Mouse (Mus musculus): Measurements from ENCODE around the gene Olfr502. TPM values are rescaled to one million over a fixed set of nuclear protein-coding genes. Genes with fewer than 3 reads are reported as not detected.
"Not testable (repeated sequence)": the region's sequence is repeated elsewhere in the genome, so short reads cannot be mapped to it uniquely, and the experiment has no call there.

The Olfr502 gene
- not detected in 2 replicates for polyA plus RNA-seq (2015; fragmentation: Nextera tagmentation; extraction: Ambion mirVana)

GRCm38 (mm10) chr7:108524965-108525364, at the start of gene Olfr502:
Olfr502 (minus strand) TSS chr7:108525065.
- WGBS (ENCODE audit: insufficient replicate concordance): 36% methylated on average over 1 of the region's 1 CpGs
- H3K27ac ChIP-seq (ENCODE audit: low read length): no peak within 1 kb of the TSS
- H3K27me3 ChIP-seq (ENCODE audit: control insufficient read depth, insufficient read depth, low read depth, low read length): no peaks in the 10 kb centered on the region
- H3K9me3 ChIP-seq (replicated peaks; ENCODE audit: control insufficient read depth, low read length): no peaks in the 10 kb centered on the region
- H3K4me2 ChIP-seq (ENCODE audit: low read depth, low read length): no peak within 1 kb of the TSS
- H3K4me1 ChIP-seq (ENCODE audit: control insufficient read depth, low read depth, low read length): no peaks in the 10 kb centered on the region
- no peak for ATAC-seq (ENCODE audit: low read depth)
- no peak within 1 kb of the TSS for H3K4me3 ChIP-seq (ENCODE audit: low read depth, low read length)
- no peak within 1 kb of the TSS for H3K9ac ChIP-seq (ENCODE audit: low read depth, low read length)
- H3K36me3 ChIP-seq (ENCODE audit: control insufficient read depth, insufficient read depth): no peaks in the 10 kb centered on the region

GRCm38 (mm10) chr7:108565693-108566092, 40.8 kb upstream of the Olfr502 start, which contains the start of gene Olfr504:
Olfr504 (minus strand) TSS chr7:108565793.
- Histone ChIP-seq H3K4me1 (ENCODE audit: control insufficient read depth, low read depth, low read length) (no peaks in the 10 kb centered on the region), H3K4me2 (ENCODE audit: low read depth, low read length) (no peak within 1 kb of the TSS), H3K4me3 (ENCODE audit: low read depth, low read length) (no peak within 1 kb of the TSS), H3K36me3 (ENCODE audit: control insufficient read depth, insufficient read depth) (no peaks in the 10 kb centered on the region), H3K9ac (ENCODE audit: low read depth, low read length) (no peak within 1 kb of the TSS), H3K9me3 (replicated peaks; ENCODE audit: control insufficient read depth, low read length) (no peaks in the 10 kb centered on the region), H3K27me3 (ENCODE audit: control insufficient read depth, insufficient read depth, low read depth, low read length) (no peaks in the 10 kb centered on the region), H3K27ac (ENCODE audit: low read length) (no peak within 1 kb of the TSS)
- ATAC-seq (ENCODE audit: low read depth): no peak
- 52% methylated on average over 1 of the region's 1 CpGs for WGBS (ENCODE audit: insufficient replicate concordance)

- ATAC-seq (ENCODE audit: low read depth); H3K4me1 ChIP-seq (ENCODE audit: control insufficient read depth, low read depth, low read length); H3K4me2 ChIP-seq (ENCODE audit: low read depth, low read length); H3K9me3 ChIP-seq (replicated peaks; ENCODE audit: control insufficient read depth, low read length); H3K27ac ChIP-seq (ENCODE audit: low read length); H3K4me3 ChIP-seq (ENCODE audit: low read depth, low read length); H3K9ac ChIP-seq (ENCODE audit: low read depth, low read length); H3K36me3 ChIP-seq (ENCODE audit: control insufficient read depth, insufficient read depth); H3K27me3 ChIP-seq (ENCODE audit: control insufficient read depth, insufficient read depth, low read depth, low read length): not testable (repeated sequence)
- 24% methylated on average over 1 of the region's 1 CpGs for WGBS (ENCODE audit: insufficient replicate concordance)
Observed at GRCm38 (mm10) chr7:108544227-108544626, 19.4 kb upstream of the Olfr502 start, which contains the start of gene Olfr503. Olfr503 (plus strand) TSS chr7:108544527.

DNA sequence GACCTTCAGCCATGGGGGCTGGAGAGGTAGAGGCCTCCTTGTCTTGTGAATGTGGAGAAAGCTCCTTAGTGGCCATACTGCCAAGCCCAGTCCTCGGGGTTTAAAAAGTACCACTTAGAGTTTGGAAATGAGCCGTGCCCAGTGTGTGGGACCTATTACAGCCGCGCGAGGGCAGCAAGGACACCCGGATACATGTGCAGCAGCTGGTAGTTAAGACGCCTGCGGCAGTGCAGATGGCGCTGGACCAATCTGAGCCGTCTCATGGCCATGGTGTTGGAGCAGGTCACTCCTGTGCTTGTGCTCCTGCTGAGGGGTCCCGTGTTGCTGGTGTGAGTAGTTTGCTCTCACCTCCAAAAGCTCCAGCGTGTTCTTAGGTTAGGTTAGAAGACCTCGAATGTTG, 17.6 kb upstream of the Olfr502 start:
- H3K4me3 ChIP-seq (ENCODE audit: low read depth, low read length): no peak overlapping the region
- H3K27me3 ChIP-seq (ENCODE audit: control insufficient read depth, insufficient read depth, low read depth, low read length): no peaks in the 10 kb centered on the region
- H3K36me3 ChIP-seq (ENCODE audit: control insufficient read depth, insufficient read depth): no peaks in the 10 kb centered on the region
- no peak overlapping the region for H3K9ac ChIP-seq (ENCODE audit: low read depth, low read length)
- peaks cover 3% of the 10 kb centered on the region; the same call in 1 of the 2 replicates for H3K9me3 ChIP-seq (replicated peaks; ENCODE audit: control insufficient read depth, low read length)
- 57% methylated on average over 13 of the region's 13 CpGs for WGBS (ENCODE audit: insufficient replicate concordance)
- no peak for ATAC-seq (ENCODE audit: low read depth)
- no peak overlapping the region for H3K4me2 ChIP-seq (ENCODE audit: low read depth, low read length)
- no peak overlapping the region for H3K27ac ChIP-seq (ENCODE audit: low read length)
- H3K4me1 ChIP-seq (ENCODE audit: control insufficient read depth, low read depth, low read length): no peaks in the 10 kb centered on the region

Other genes with a start within 250 kb of the Olfr502 start
- not detected in 2 replicates for gene Olfr490, start 236.1 kb downstream of the Olfr502 start, polyA plus RNA-seq (2015; fragmentation: Nextera tagmentation; extraction: Ambion mirVana)
- not detected in 2 replicates for gene Olfr491, start 211.6 kb downstream of the Olfr502 start, polyA plus RNA-seq (2015; fragmentation: Nextera tagmentation; extraction: Ambion mirVana)
- not detected in 2 replicates for gene Olfr492, start 201.4 kb downstream of the Olfr502 start, polyA plus RNA-seq (2015; fragmentation: Nextera tagmentation; extraction: Ambion mirVana)
- not detected in 2 replicates for gene Olfr493, start 178.1 kb downstream of the Olfr502 start, polyA plus RNA-seq (2015; fragmentation: Nextera tagmentation; extraction: Ambion mirVana)
- not detected in 2 replicates for gene Olfr494, start 159.7 kb downstream of the Olfr502 start, polyA plus RNA-seq (2015; fragmentation: Nextera tagmentation; extraction: Ambion mirVana)
- not detected in 2 replicates for gene Olfr495, start 131.9 kb downstream of the Olfr502 start, polyA plus RNA-seq (2015; fragmentation: Nextera tagmentation; extraction: Ambion mirVana)
- not detected in 2 replicates for gene Olfr497, start 104.6 kb downstream of the Olfr502 start, polyA plus RNA-seq (2015; fragmentation: Nextera tagmentation; extraction: Ambion mirVana)
- gene Olfr498, start 59.7 kb downstream of the Olfr502 start, polyA plus RNA-seq (2015; fragmentation: Nextera tagmentation; extraction: Ambion mirVana): not detected in 2 replicates
- not detected in 2 replicates for gene Olfr503, start 19.5 kb upstream of the Olfr502 start, polyA plus RNA-seq (2015; fragmentation: Nextera tagmentation; extraction: Ambion mirVana)
- gene Olfr504, start 40.7 kb upstream of the Olfr502 start, polyA plus RNA-seq (2015; fragmentation: Nextera tagmentation; extraction: Ambion mirVana): not detected in 2 replicates
- not detected in 2 replicates for gene Olfr506, start 85.7 kb upstream of the Olfr502 start, polyA plus RNA-seq (2015; fragmentation: Nextera tagmentation; extraction: Ambion mirVana)
- gene Olfr507, start 96.7 kb upstream of the Olfr502 start, polyA plus RNA-seq (2015; fragmentation: Nextera tagmentation; extraction: Ambion mirVana): not detected in 2 replicates
- not detected in 2 replicates for gene Olfr508, start 104.9 kb upstream of the Olfr502 start, polyA plus RNA-seq (2015; fragmentation: Nextera tagmentation; extraction: Ambion mirVana)
- gene Olfr509, start 126.8 kb upstream of the Olfr502 start, polyA plus RNA-seq (2015; fragmentation: Nextera tagmentation; extraction: Ambion mirVana): not detected in 2 replicates
- not detected in 2 replicates for gene Olfr510, start 141.4 kb upstream of the Olfr502 start, polyA plus RNA-seq (2015; fragmentation: Nextera tagmentation; extraction: Ambion mirVana)
- gene Olfr512, start 188.3 kb upstream of the Olfr502 start, polyA plus RNA-seq (2015; fragmentation: Nextera tagmentation; extraction: Ambion mirVana): not detected in 2 replicates
- not detected in 2 replicates for gene Olfr513, start 225.9 kb upstream of the Olfr502 start, polyA plus RNA-seq (2015; fragmentation: Nextera tagmentation; extraction: Ambion mirVana)

Data from liver, embryonic 16.5 days (tissue).